10 mouse cellular contexts compared by ENCODE assay signal in the genomic region with DNA sequence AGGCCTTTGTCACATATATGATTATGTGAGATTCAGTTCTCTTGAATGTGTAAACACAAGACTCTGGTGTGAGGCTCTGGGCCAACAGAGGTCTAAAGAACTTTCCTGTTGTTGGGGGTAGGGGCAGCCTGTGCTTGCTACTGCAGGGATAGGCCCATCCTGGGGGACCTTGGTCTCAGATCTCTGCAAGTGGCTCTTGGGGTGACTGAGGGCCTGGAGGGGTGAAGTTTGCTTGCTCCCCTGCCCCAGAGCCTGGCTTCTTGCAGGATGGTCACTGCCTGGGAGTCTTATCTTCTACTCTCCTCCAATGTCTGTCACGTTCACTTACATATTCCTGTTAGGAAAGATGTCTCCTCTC.
DNase-seq lines count a peak whose midpoint lies in the region; ATAC-seq lines count a peak whose summit lies in the region.
"Had no signal": no experiment of that assay in that cellular context is flagged by ENCODE, and none has a peak within 500 bp of the region (broad histone marks: within the 10 kb centered on the region; RNA-seq: fewer than 3 reads in every experiment).

No protein-coding gene starts in this region.

- 82% methylated on average over 1 of the region's 1 CpGs for WGBS in midbrain, embryonic 11.5 days
- WGBS in midbrain, embryonic 16.5 days = 80% methylated on average over 1 of the region's 1 CpGs
- 83% methylated on average over 1 of the region's 1 CpGs for WGBS in forebrain, embryonic 14.5 days
- WGBS in limb, embryonic 11.5 days = 75% methylated on average over 1 of the region's 1 CpGs

- peaks cover 19% of the 10 kb centered on the region for H3K4me1 ChIP-seq in midbrain, embryonic 11.5 days (ENCODE audit: control insufficient read depth, insufficient read depth, low read length)
- H3K4me1 ChIP-seq in midbrain, embryonic 16.5 days (ENCODE audit: control insufficient read depth, insufficient read depth, low read length) = peaks cover 10% of the 10 kb centered on the region
- H3K4me1 ChIP-seq in forebrain, embryonic 14.5 days (ENCODE audit: control insufficient read depth, insufficient read depth, low read length) = peaks cover 11% of the 10 kb centered on the region
- H3K4me1 ChIP-seq in limb, embryonic 11.5 days (ENCODE audit: control insufficient read depth, insufficient read depth, low read length) = peaks cover 21% of the 10 kb centered on the region

- peak; percentile 30; the same call in 1 of the 2 replicates for ATAC-seq in midbrain, embryonic 11.5 days (ENCODE audit: low FRiP score)
- ATAC-seq in midbrain, embryonic 16.5 days = no peak
- ATAC-seq in forebrain, embryonic 14.5 days = 0 out of 2 replicates have a peak, but pooled peaks have one; percentile 32
- no peak for ATAC-seq in limb, embryonic 11.5 days (ENCODE audit: insufficient number of reproducible peaks, low FRiP score, low TSS enrichment, low read depth)
- ATAC-seq: liver, postnatal 0 days had no signal

- no peak overlapping the region for H3K4me3 ChIP-seq in midbrain, embryonic 11.5 days (ENCODE audit: low read depth, low read length)
- H3K4me3 ChIP-seq in midbrain, embryonic 16.5 days (ENCODE audit: low read depth, low read length) = no peak overlapping the region
- no peak overlapping the region for H3K4me3 ChIP-seq in forebrain, embryonic 14.5 days (ENCODE audit: low read depth, low read length)
- no peak overlapping the region for H3K4me3 ChIP-seq in limb, embryonic 11.5 days (ENCODE audit: low read depth, low read length)

- H3K9ac ChIP-seq in midbrain, embryonic 11.5 days (ENCODE audit: low read length) = peak overlapping the region; percentile 32; the same call in 1 of the 2 replicates
- no peak overlapping the region; the same call in 1 of the 2 replicates for H3K9ac ChIP-seq in midbrain, embryonic 16.5 days (ENCODE audit: low read depth, low read length)
- peak overlapping the region; percentile 45; the same call in 1 of the 2 replicates for H3K9ac ChIP-seq in forebrain, embryonic 14.5 days (ENCODE audit: low read length)
- no peak overlapping the region; the same call in 1 of the 2 replicates for H3K9ac ChIP-seq in limb, embryonic 11.5 days (ENCODE audit: low read length)
- H3K9ac ChIP-seq: liver, postnatal 0 days had no signal

- DNase-seq in midbrain, embryonic 11.5 days (ENCODE audit: low spot score, missing footprints) = peak; percentile 89
- DNase-seq in forebrain, embryonic 14.5 days (ENCODE audit: low spot score) = no peak
- DNase-seq in limb, embryonic 11.5 days (ENCODE audit: low spot score) = no peak
- DNase-seq in right cerebral cortex, postnatal 36 days (ENCODE audit: low spot score in 2 of 2) = no peak
- no peak for DNase-seq in B cell, adult 2 months
- no peak for DNase-seq in lung, postnatal 14 days
- DNase-seq: cerebellum, postnatal 36 days; heart, postnatal 14 days; liver, postnatal 0 days had no signal

- no peak overlapping the region for H3K4me2 ChIP-seq in midbrain, embryonic 11.5 days
- no peak overlapping the region for H3K4me2 ChIP-seq in midbrain, embryonic 16.5 days (ENCODE audit: low read length)
- H3K4me2 ChIP-seq in forebrain, embryonic 14.5 days (ENCODE audit: low read length) = no peak overlapping the region
- H3K4me2 ChIP-seq in limb, embryonic 11.5 days (ENCODE audit: low read depth, severe bottlenecking) = no peak overlapping the region

- H3K9me3 ChIP-seq in midbrain, embryonic 11.5 days (ENCODE audit: control insufficient read depth, low read length) = no peaks in the 10 kb centered on the region
- no peaks in the 10 kb centered on the region for H3K9me3 ChIP-seq in midbrain, embryonic 16.5 days (replicated peaks; ENCODE audit: control insufficient read depth, low read length, poor library complexity, severe bottlenecking)
- H3K9me3 ChIP-seq in forebrain, embryonic 14.5 days (replicated peaks; ENCODE audit: control insufficient read depth, low read length) = no peaks in the 10 kb centered on the region
- H3K9me3 ChIP-seq in limb, embryonic 11.5 days (ENCODE audit: control insufficient read depth, low read length) = no peaks in the 10 kb centered on the region

- H3K36me3 ChIP-seq in midbrain, embryonic 11.5 days (ENCODE audit: control insufficient read depth, insufficient read depth, low read length) = no peaks in the 10 kb centered on the region
- H3K36me3 ChIP-seq in midbrain, embryonic 16.5 days (ENCODE audit: control insufficient read depth, insufficient read depth, low read length) = no peaks in the 10 kb centered on the region
- H3K36me3 ChIP-seq in forebrain, embryonic 14.5 days (ENCODE audit: control insufficient read depth, insufficient read depth, low read length) = no peaks in the 10 kb centered on the region
- no peaks in the 10 kb centered on the region for H3K36me3 ChIP-seq in limb, embryonic 11.5 days (ENCODE audit: control insufficient read depth, insufficient read depth, low read length)

- no peaks in the 10 kb centered on the region for H3K27me3 ChIP-seq in midbrain, embryonic 11.5 days (ENCODE audit: control insufficient read depth, insufficient read depth, low read length)
- H3K27me3 ChIP-seq in midbrain, embryonic 16.5 days (ENCODE audit: control insufficient read depth, insufficient read depth, low read depth, low read length) = 0 out of 2 replicates have a peak, but pooled peaks cover 2% of the 10 kb centered on the region
- no peaks in the 10 kb centered on the region for H3K27me3 ChIP-seq in forebrain, embryonic 14.5 days (replicated peaks; ENCODE audit: control insufficient read depth, insufficient read depth, low read length)
- H3K27me3 ChIP-seq in limb, embryonic 11.5 days (ENCODE audit: control insufficient read depth, insufficient read depth, low read length) = no peaks in the 10 kb centered on the region

- H3K27ac ChIP-seq in midbrain, embryonic 11.5 days (ENCODE audit: low read depth, low read length) = no peak overlapping the region
- H3K27ac ChIP-seq in midbrain, embryonic 16.5 days (ENCODE audit: low read length) = no peak overlapping the region
- no peak overlapping the region for H3K27ac ChIP-seq in forebrain, embryonic 14.5 days (ENCODE audit: low read depth, low read length)
- peak overlapping the region; percentile 47; the same call in 1 of the 2 replicates for H3K27ac ChIP-seq in limb, embryonic 11.5 days (replicated peaks; ENCODE audit: low read depth, low read length)

Comparison
In these comparisons a context has a peak if more than half of its experiments do, and no peak if none do; other contexts are left out.
1. ATAC-seq: peak in midbrain, embryonic 11.5 days (single experiment) and forebrain, embryonic 14.5 days (single experiment); none in midbrain, embryonic 16.5 days (single experiment) and limb, embryonic 11.5 days (single experiment).
2. H3K9ac ChIP-seq: peak in midbrain, embryonic 11.5 days (single experiment) and forebrain, embryonic 14.5 days (single experiment); none in midbrain, embryonic 16.5 days (single experiment) and limb, embryonic 11.5 days (single experiment).